Mouse (Mus musculus) liver, adult 2 months (tissue): Measurements from ENCODE around the gene Cc2d1b. TPM values are rescaled to one million over a fixed set of nuclear protein-coding genes. Genes with fewer than 3 reads are reported as not detected.

ENCODE experiments used
- DNase-seq: peaks from one replicate; pipeline ENCODE4 v3.0.0-alpha.2; 2011; ENCODE audit warnings: low read depth, low spot score; ENCODE audit errors: extremely low read depth
- H3K27ac ChIP-seq: fragments of 200-500 bp; replicated peaks from 2 replicates; pipeline ENCODE4 v1.5.1; 2012; ENCODE audit warnings: low read depth, mild to moderate bottlenecking, control low read depth, inconsistent platforms, low read length; ENCODE audit not compliant: insufficient read depth
- H3K27me3 ChIP-seq: fragments of 200-500 bp; 2 replicates; pipeline ENCODE4 v1.6.1; 2012; ENCODE audit warnings: mild to moderate bottlenecking, moderate library complexity, low read length, inconsistent platforms; ENCODE audit not compliant: control insufficient read depth, insufficient read depth
- H3K36me3 ChIP-seq: fragments of 200-500 bp; 2 replicates; pipeline ENCODE4 v1.6.1; 2012; ENCODE audit warnings: low read length, inconsistent platforms; ENCODE audit not compliant: control insufficient read depth, insufficient read depth
- H3K4me1 ChIP-seq: fragments of 200-500 bp; 2 replicates; pipeline ENCODE4 v1.6.1; 2011; ENCODE audit warnings: low read length; ENCODE audit not compliant: control insufficient read depth, insufficient read depth
- H3K4me3 ChIP-seq: fragments of 200-500 bp; 2 replicates; pipeline ENCODE4 v1.5.1; 2011; ENCODE audit warnings: low read depth, mild to moderate bottlenecking, control low read depth, low read length, moderate library complexity; ENCODE audit not compliant: insufficient read depth
- H3K79me2 ChIP-seq: fragments of 200-500 bp; 2 replicates; pipeline ENCODE4 v1.6.1; 2012; ENCODE audit warnings: inconsistent platforms, mild to moderate bottlenecking, low read length, moderate library complexity; ENCODE audit not compliant: control insufficient read depth, insufficient read depth
- H3K9ac ChIP-seq: fragments of 200-500 bp; 2 replicates; pipeline ENCODE4 v1.6.1; 2012; ENCODE audit warnings: low read depth, mild to moderate bottlenecking, control low read depth, inconsistent platforms, low read length
- CTCF ChIP-seq: fragments of 200-500 bp; IDR thresholded peaks from 2 replicates; pipeline ENCODE4 v1.5.1; 2011; ENCODE audit warnings: low read depth, low read length, control low read depth
- POLR2A ChIP-seq: fragments of 200-500 bp; IDR thresholded peaks from 2 replicates; pipeline ENCODE4 v1.6.1; 2011; ENCODE audit warnings: low read length, control low read depth; ENCODE audit not compliant: insufficient read depth; ENCODE audit errors: extremely low read depth
- WGBS: fragments of 180-500 bp; shearing (Covaris S2); methylation state at CpG from one replicate; pipeline ENCODE4 v1.1.7; 2018; 5-methylcytosine and 5-hydroxymethylcytosine counted together
- polyA plus RNA-seq: library from polyadenylated mRNA; depleted of rRNA; stranded (reverse); fragments of >200 nt; gene quantifications from 2 replicates; pipeline ENCODE4 v1.2.3, GENCODE M21; 2012
- total RNA-seq: library from RNA; depleted of rRNA; stranded (reverse); fragments of >200 nt; gene quantifications from 2 replicates; pipeline ENCODE4 v1.2.3, GENCODE M21; 2014

Gene Cc2d1b
- total and polyA plus RNA-seq, 2 experiments = 7.1 to 9.5 TPM

DNA sequence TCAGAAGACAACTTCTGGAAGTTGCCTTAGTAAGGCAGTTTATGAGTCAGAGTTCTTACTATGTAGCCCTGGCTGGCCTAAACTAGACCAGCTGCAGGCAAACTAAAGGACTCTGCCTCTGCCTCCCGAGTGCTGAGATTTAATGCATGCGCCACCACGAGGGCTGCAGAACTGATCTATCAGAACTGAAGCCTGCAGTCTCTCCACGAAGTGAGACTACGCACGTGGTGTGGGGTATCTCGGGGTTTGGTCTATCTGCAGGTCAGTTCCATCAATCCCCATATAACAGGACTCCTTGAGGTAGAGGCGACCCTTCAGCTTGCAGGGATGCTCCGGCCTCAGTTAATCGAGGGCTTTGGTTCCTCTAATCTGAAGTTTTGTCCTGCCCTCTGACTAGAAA lies 575 bp upstream of the Cc2d1b start:
- Histone ChIP-seq H3K79me2 (no peaks in the 10 kb centered on the region; the same call in 1 of the 2 replicates), H3K4me3 (peak overlapping the region; percentile 79), H3K36me3 (0 out of 2 replicates have a peak, but pooled peaks cover under 1% of the 10 kb centered on the region), H3K27me3 (no peaks in the 10 kb centered on the region), H3K4me1 (peaks cover 12% of the 10 kb centered on the region), H3K9ac (peak overlapping the region; percentile 63), H3K27ac (no peak overlapping the region)
- peak; percentile 5 for DNase-seq
- TF ChIP-seq POLR2A (no peak), CTCF (no peak)
- WGBS = 10% methylated on average over 10 of the region's 10 CpGs

DNA sequence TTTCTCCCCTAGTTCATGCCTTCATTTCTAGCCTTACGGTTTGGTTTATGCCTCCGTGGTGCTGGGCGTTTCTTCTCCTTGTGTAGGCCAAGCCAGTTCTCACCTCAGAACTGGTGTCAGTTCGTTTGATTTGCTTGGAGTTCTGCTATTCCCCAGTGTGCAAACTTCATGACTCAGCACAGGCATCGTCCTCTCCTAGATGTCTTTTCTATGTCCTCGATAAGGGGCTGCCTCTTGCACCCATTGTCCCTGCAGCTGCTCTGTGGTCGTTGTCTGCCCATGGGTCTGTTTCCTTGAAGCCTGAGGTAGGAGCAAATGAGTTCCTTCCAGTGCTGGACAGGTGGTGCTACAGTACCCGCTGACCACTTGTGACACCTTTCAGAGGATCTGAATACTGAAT lies 796 bp downstream of the Cc2d1b start:
- Histone ChIP-seq H3K9ac (peak overlapping the region; percentile 88), H3K36me3 (peaks cover 2% of the 10 kb centered on the region; the same call in 1 of the 2 replicates), H3K4me3 (peak overlapping the region; percentile 79), H3K27me3 (no peaks in the 10 kb centered on the region), H3K4me1 (peaks cover 12% of the 10 kb centered on the region), H3K79me2 (no peaks in the 10 kb centered on the region; the same call in 1 of the 2 replicates), H3K27ac (no peak overlapping the region)
- DNase-seq = no peak
- TF ChIP-seq POLR2A = no peak
- no peak for TF ChIP-seq CTCF
- WGBS = 20% methylated on average over 8 of the region's 8 CpGs

DNA sequence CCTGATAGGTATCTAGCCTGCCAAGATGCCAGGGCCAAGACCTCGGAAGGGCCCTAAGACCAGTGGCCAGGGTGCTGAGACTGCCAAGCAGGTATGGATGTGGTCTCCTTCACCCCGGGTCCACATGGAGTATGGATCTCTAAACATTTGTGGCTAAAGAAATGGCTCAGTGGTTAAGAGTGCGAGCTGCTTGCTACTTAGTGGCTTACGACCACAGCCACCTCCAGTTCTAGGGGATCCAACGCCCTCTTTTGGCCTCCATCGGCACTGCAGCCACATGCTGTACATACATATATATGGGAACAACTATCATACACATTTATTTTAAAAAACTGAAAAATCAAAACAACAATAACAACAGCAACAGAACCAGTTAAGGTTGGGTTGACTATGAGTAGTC lies 1.8 kb downstream of the Cc2d1b start:
- H3K27ac ChIP-seq = no peak overlapping the region
- H3K27me3 ChIP-seq = no peaks in the 10 kb centered on the region
- 94% methylated on average over 6 of the region's 6 CpGs for WGBS
- no peaks in the 10 kb centered on the region; the same call in 1 of the 2 replicates for H3K79me2 ChIP-seq
- DNase-seq = no peak
- no peak overlapping the region for H3K4me3 ChIP-seq
- peaks cover 12% of the 10 kb centered on the region for H3K4me1 ChIP-seq
- H3K36me3 ChIP-seq = peaks cover 2% of the 10 kb centered on the region; the same call in 1 of the 2 replicates
- no peak overlapping the region for H3K9ac ChIP-seq
- no peak for TF ChIP-seq CTCF

DNA sequence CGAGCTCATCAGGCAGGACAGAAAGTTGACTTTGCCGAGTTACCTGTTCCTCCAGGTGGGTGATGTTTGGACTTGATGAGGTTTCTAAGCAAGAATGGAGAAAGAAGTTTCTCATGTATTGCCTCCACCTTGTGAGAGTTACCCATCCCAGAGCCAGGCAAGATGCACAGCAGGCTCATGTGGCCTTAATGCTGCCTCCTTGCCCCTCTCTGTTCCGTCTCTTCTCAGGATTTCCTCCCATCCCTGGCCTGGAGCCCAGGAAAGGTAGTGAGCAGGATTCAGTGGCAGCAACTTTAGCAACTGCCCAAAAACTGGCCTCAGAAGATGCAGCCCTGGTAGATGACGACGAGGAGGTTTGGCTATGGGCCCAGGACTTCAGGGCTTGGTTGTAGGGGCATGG lies 7.3 kb downstream of the Cc2d1b start:
- no peak overlapping the region for H3K4me3 ChIP-seq
- H3K27ac ChIP-seq = no peak overlapping the region
- H3K4me1 ChIP-seq = no peaks in the 10 kb centered on the region
- no peak overlapping the region for H3K9ac ChIP-seq
- 86% methylated on average over 5 of the region's 5 CpGs for WGBS
- no peaks in the 10 kb centered on the region for H3K27me3 ChIP-seq
- DNase-seq = no peak
- TF ChIP-seq CTCF = no peak
- no peak for TF ChIP-seq POLR2A
- no peaks in the 10 kb centered on the region for H3K79me2 ChIP-seq
- H3K36me3 ChIP-seq = peaks cover 29% of the 10 kb centered on the region

DNA sequence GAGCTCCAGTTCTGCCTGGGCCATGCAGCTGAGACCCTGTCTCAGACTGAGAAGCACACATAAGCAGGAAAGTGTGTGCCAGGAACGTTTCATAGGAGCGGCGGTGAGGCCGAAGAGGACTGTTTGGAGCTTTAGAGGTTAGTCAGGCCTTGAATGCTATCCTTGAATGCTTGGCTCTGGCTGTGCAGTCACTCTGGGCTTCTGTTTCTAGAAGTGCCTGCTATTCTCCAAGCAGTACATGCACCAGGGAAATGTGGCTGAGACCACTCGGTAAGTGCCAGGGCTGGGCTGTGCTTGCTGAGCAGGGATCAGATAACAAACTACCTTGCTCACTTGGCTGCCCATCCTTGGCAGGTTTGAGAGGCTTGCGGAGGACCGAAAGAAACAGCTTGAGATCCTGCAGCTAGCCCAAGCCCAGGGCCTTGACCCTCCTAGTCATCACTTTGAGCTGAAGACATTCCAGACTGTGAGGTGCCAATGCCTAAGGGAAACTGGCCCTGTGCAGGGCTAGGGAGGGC lies 9.7 kb downstream of the Cc2d1b start:
- Histone ChIP-seq H3K4me3 (no peak overlapping the region), H3K9ac (no peak overlapping the region), H3K4me1 (no peaks in the 10 kb centered on the region), H3K27ac (no peak overlapping the region), H3K27me3 (no peaks in the 10 kb centered on the region), H3K79me2 (no peaks in the 10 kb centered on the region), H3K36me3 (peaks cover 27% of the 10 kb centered on the region)
- TF ChIP-seq POLR2A = no peak
- TF ChIP-seq CTCF = no peak
- no peak for DNase-seq
- 95% methylated on average over 7 of the region's 7 CpGs for WGBS

DNA sequence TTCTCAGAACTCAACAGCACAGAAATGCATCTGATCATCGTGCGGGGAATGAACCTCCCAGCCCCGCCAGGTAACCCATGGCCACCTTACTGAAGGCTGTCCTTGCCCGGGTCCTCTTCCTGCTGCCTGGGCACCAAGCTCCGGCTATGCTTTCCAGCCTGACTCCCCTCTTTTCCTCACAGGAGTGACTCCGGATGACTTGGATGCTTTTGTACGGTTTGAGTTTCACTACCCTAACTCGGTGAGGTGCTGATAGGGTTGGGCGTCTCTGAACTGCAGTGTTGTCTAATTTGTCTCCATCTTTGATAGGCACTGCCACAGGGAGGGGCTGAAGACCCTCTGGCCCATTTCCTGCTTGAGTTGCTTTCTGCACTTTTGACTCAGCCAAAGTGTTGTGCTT lies 10.4 kb downstream of the Cc2d1b start:
- TF ChIP-seq CTCF (no peak), POLR2A (no peak)
- 96% methylated on average over 9 of the region's 9 CpGs for WGBS
- Histone ChIP-seq H3K9ac (no peak overlapping the region), H3K4me3 (no peak overlapping the region), H3K36me3 (peaks cover 27% of the 10 kb centered on the region), H3K4me1 (no peaks in the 10 kb centered on the region), H3K27ac (no peak overlapping the region), H3K27me3 (no peaks in the 10 kb centered on the region), H3K79me2 (no peaks in the 10 kb centered on the region)
- DNase-seq = no peak
